Mouse (Mus musculus) neural tube, embryonic 15.5 days (tissue): ENCODE results near the gene Aga. TPM values are rescaled to one million over a fixed set of nuclear protein-coding genes. Genes with fewer than 3 reads are reported as not detected.
"Not testable (repeated sequence)": the region's sequence is repeated elsewhere in the genome, so short reads cannot be mapped to it uniquely, and the experiment has no call there.

Source experiments
- ATAC-seq: fragments of 200-750 bp; cut with Nextera tagmentation; 2 replicates; pipeline ENCODE4 v1.8.0; 2017; ENCODE audit warnings: mild to moderate bottlenecking, moderate TSS enrichment, moderate library complexity; ENCODE audit not compliant: low FRiP score
- H3K27ac ChIP-seq: fragments of 300-500 bp; sonication (generic); replicated peaks from 2 replicates; pipeline ENCODE4 v1.5.1; 2015; ENCODE audit warnings: mild to moderate bottlenecking, inconsistent platforms
- H3K27me3 ChIP-seq: fragments of 300-500 bp; sonication (generic); replicated peaks from 2 replicates; pipeline ENCODE4 v1.6.1; 2015; ENCODE audit warnings: inconsistent platforms
- H3K36me3 ChIP-seq: fragments of 300-500 bp; sonication (generic); 2 replicates; pipeline ENCODE4 v1.6.1; 2015; ENCODE audit warnings: inconsistent platforms
- H3K4me1 ChIP-seq: fragments of 300-500 bp; sonication (generic); 2 replicates; pipeline ENCODE4 v1.6.1; 2015; ENCODE audit warnings: inconsistent platforms
- H3K4me2 ChIP-seq: fragments of 300-500 bp; sonication (generic); 2 replicates; pipeline ENCODE4 v1.6.1; 2015; ENCODE audit warnings: inconsistent platforms, mild to moderate bottlenecking, moderate library complexity
- H3K4me3 ChIP-seq: fragments of 300-500 bp; sonication (generic); replicated peaks from 2 replicates; pipeline ENCODE4 v1.5.1; 2015; ENCODE audit warnings: mild to moderate bottlenecking, inconsistent platforms
- H3K9ac ChIP-seq: fragments of 300-500 bp; sonication (generic); replicated peaks from 2 replicates; pipeline ENCODE4 v1.6.1; 2015; ENCODE audit warnings: mild to moderate bottlenecking, inconsistent platforms
- H3K9me3 ChIP-seq: fragments of 300-500 bp; sonication (generic); replicated peaks from 2 replicates; pipeline ENCODE4 v1.6.1; 2016; ENCODE audit warnings: inconsistent platforms
- WGBS: fragments of 180-500 bp; shearing (Covaris S2); methylation state at CpG from one replicate; pipeline ENCODE4 v1.1.7; 2015; ENCODE audit warnings: mixed read lengths; 5-methylcytosine and 5-hydroxymethylcytosine counted together
- polyA plus RNA-seq: library from polyadenylated mRNA; unstranded; fragments of >200 nt; fragmentation: Nextera tagmentation; extraction: Ambion mirVana; gene quantifications from 2 replicates; pipeline ENCODE4 v1.2.1, GENCODE M21; 2015

The Aga gene
- 16.8 and 22.3 TPM in 2 replicates for polyA plus RNA-seq

- H3K27me3 ChIP-seq: no peaks in the 10 kb centered on the region
- peak within 1 kb of the TSS; percentile 50 for H3K4me3 ChIP-seq
- H3K27ac ChIP-seq: peak within 1 kb of the TSS; percentile 78
- peak; percentile 96 for ATAC-seq
- no peaks in the 10 kb centered on the region for H3K9me3 ChIP-seq
- 0 out of 2 replicates have a peak, but pooled peaks cover 3% of the 10 kb centered on the region for H3K36me3 ChIP-seq
- H3K4me1 ChIP-seq: peaks cover 7% of the 10 kb centered on the region
- peak within 1 kb of the TSS; percentile 67 for H3K4me2 ChIP-seq
- peak within 1 kb of the TSS; percentile 62 for H3K9ac ChIP-seq
- under 1% methylated on average over 24 of the region's 24 CpGs for WGBS
Observed at GRCm38 (mm10) chr8:53511551-53512127, at the start of gene Aga. Gene Aga (plus strand): TSS chr8:53511727.

GRCm38 (mm10) chr8:53489063-53489462 lies 22.5 kb upstream of the Aga start:
- Histone ChIP-seq H3K27ac (no peak overlapping the region), H3K9ac (no peak overlapping the region), H3K4me3 (no peak overlapping the region), H3K9me3 (no peaks in the 10 kb centered on the region), H3K27me3 (no peaks in the 10 kb centered on the region), H3K4me2 (no peak overlapping the region), H3K4me1 (no peaks in the 10 kb centered on the region), H3K36me3 (no peaks in the 10 kb centered on the region)
- 47% methylated on average over 2 of the region's 2 CpGs for WGBS
- ATAC-seq: no peak

GRCm38 (mm10) chr8:53496216-53496615 lies 15.3 kb upstream of the Aga start:
- Histone ChIP-seq H3K27ac (no peak overlapping the region), H3K4me2 (no peak overlapping the region), H3K9me3 (no peaks in the 10 kb centered on the region), H3K4me1 (no peaks in the 10 kb centered on the region), H3K4me3 (no peak overlapping the region), H3K9ac (no peak overlapping the region), H3K36me3 (no peaks in the 10 kb centered on the region), H3K27me3 (no peaks in the 10 kb centered on the region)
- ATAC-seq: no peak
- 89% methylated on average over 1 of the region's 1 CpGs for WGBS

GRCm38 (mm10) chr8:53496885-53497326 lies 14.6 kb upstream of the Aga start:
- 32% methylated on average over 3 of the region's 3 CpGs for WGBS
- Histone ChIP-seq H3K9ac (no peak overlapping the region), H3K4me2 (no peak overlapping the region), H3K27me3 (no peaks in the 10 kb centered on the region), H3K4me3 (no peak overlapping the region), H3K36me3 (no peaks in the 10 kb centered on the region), H3K4me1 (no peaks in the 10 kb centered on the region), H3K27ac (no peak overlapping the region), H3K9me3 (no peaks in the 10 kb centered on the region)
- peak; percentile 73 for ATAC-seq

GRCm38 (mm10) chr8:53538049-53538448 lies 26.5 kb downstream of the Aga start:
- H3K9me3 ChIP-seq, H3K4me2 ChIP-seq, H3K4me1 ChIP-seq, ATAC-seq, H3K4me3 ChIP-seq, H3K27ac ChIP-seq, H3K36me3 ChIP-seq, H3K9ac ChIP-seq, H3K27me3 ChIP-seq: not testable (repeated sequence)
- WGBS: 64% methylated on average over 3 of the region's 3 CpGs

- H3K36me3 ChIP-seq: no peaks in the 10 kb centered on the region
- no peak for ATAC-seq
- 79% methylated on average over 2 of the region's 2 CpGs for WGBS
- no peak overlapping the region for H3K9ac ChIP-seq
- no peaks in the 10 kb centered on the region for H3K27me3 ChIP-seq
- no peak overlapping the region for H3K4me2 ChIP-seq
- no peak overlapping the region for H3K27ac ChIP-seq
- H3K4me1 ChIP-seq: no peaks in the 10 kb centered on the region
- no peak overlapping the region for H3K4me3 ChIP-seq
- H3K9me3 ChIP-seq: no peaks in the 10 kb centered on the region
Observed at GRCm38 (mm10) chr8:53539585-53539984, 28.1 kb downstream of the Aga start.

GRCm38 (mm10) chr8:53562441-53563040 lies 51.0 kb downstream of the Aga start:
- Histone ChIP-seq H3K27me3 (no peaks in the 10 kb centered on the region), H3K9me3 (no peaks in the 10 kb centered on the region), H3K4me2 (no peak overlapping the region), H3K36me3 (no peaks in the 10 kb centered on the region), H3K9ac (no peak overlapping the region), H3K27ac (no peak overlapping the region), H3K4me3 (no peak overlapping the region), H3K4me1 (no peaks in the 10 kb centered on the region)
- no peak for ATAC-seq
- whole genome bisulfite sequencing: 42% methylated on average over 10 of the region's 10 CpGs

- 91% methylated on average over 6 of the region's 6 CpGs for WGBS
- H3K4me3 ChIP-seq: no peak overlapping the region
- ATAC-seq: no peak
- H3K36me3 ChIP-seq: no peaks in the 10 kb centered on the region
- H3K9ac ChIP-seq: no peak overlapping the region
- H3K27ac ChIP-seq: no peak overlapping the region
- H3K27me3 ChIP-seq: no peaks in the 10 kb centered on the region
- no peaks in the 10 kb centered on the region for H3K9me3 ChIP-seq
- H3K4me2 ChIP-seq: no peak overlapping the region
- no peaks in the 10 kb centered on the region for H3K4me1 ChIP-seq
Observed at GRCm38 (mm10) chr8:53566223-53566622, 54.7 kb downstream of the Aga start.

Other genes starting within 250 kb of the Aga start
- gene Neil3, start 127.3 kb downstream of the Aga start, polyA plus RNA-seq: 3.7 and 9.2 TPM in 2 replicates